Mouse (Mus musculus): ENCODE measurements around the gene Parpbp. TPM values are rescaled to one million over a fixed set of nuclear protein-coding genes. Genes with fewer than 3 reads are reported as not detected.

Gene Parpbp
- total RNA-seq (2021) = under 1 TPM; 0.42 to 0.58 TPM

- peak; percentile 77 for DNase-seq
These were observed at the start of gene Parpbp, which contains the start of gene Nup37 for GRCm38 (mm10) chr10:88146707-88147477. Gene Parpbp, minus strand, starts transcription at chr10:88146941. Gene Nup37, plus strand, starts transcription at chr10:88146992.

GRCm38 (mm10) chr10:88167438-88168077, 20.8 kb upstream of the Parpbp start:
- no peak for DNase-seq

GRCm38 (mm10) chr10:88166158-88166557, 19.4 kb upstream of the Parpbp start:
- no peak for DNase-seq

GRCm38 (mm10) chr10:88162676-88163075, 15.9 kb upstream of the Parpbp start:
- no peak for DNase-seq

DNA sequence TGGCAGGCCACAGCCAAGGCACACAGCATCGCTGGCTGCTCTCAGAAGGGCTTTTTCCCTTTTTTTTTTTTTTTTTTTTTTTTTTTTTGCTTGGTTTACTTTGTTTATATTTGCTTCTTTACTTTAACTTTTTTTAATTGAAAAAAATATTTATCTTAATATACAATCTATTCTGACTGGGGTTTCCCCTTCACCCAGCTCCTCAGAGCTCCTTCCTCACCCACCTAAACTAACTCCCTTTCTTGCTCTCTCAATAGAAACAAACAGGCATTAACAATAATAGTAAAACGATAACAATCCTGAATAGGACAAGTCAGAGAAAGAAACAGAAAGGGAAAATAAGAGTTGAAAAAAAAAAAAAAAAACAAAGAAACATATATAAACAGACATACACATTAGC, 15.4 kb upstream of the Parpbp start:
- DNase-seq = no peak

GRCm38 (mm10) chr10:88151658-88152057, 4.9 kb upstream of the Parpbp start:
- DNase-seq = no peak

DNA sequence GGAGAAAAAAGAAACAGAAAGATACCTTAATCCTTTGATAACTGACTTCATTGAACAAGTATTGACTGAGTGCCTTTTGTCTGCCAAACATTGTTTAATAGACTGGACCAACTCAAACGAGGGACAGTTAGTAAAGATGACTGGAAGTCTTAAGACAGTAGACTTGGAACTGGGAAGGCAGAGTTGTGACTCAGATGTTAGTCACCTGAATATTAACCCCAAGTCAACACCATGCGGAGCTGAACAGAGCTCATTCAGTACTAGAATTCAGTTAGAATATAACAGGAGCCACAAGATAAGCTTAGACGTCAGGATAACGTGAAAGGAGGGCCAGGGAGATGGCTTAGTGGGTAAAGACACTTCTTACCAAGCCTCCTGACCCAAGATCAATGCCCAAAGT, 3.6 kb upstream of the Parpbp start:
- no peak for DNase-seq

GRCm38 (mm10) chr10:88146187-88146586, 554 bp downstream of the Parpbp start:
- DNase-seq = no peak

DNA sequence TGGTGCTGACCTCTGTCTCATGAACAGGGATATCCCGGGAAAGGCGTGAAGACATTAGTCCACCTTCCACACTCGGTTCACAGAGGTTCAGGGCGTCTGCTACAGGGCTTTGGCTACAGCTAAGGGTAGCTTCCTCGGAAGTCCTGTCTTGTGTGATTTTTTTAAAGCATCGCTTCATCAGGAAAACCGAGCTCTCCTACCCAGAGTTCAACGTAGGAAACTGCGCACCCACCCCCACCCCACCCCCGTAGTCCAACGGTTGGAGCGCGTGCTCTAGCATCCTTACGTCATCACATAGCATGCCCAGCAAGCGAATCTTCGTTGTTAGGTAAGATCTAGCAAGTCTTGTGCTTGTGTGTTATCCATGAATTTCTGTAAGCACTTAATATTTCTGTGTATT, 11.1 kb downstream of the Parpbp start:
- DNase-seq = no peak

DNA sequence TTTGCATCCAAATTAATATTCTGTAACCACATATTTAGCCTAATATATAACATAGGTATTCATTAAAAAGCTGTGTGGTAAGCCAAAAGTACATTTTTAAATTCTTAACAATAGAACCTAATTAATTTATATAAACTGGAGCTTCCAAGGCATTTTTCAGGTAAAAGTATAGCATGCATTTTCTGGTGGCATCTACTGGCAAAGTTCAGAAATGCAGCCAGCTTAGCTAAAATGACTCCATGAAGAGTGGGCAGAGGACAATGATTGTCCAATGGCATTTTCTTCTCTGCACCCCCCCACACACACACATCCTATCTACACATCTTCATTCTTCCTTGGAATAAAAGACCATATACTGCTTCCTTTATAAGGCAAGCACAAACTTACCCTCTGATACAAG, 27.0 kb downstream of the Parpbp start:
- DNase-seq = no peak

DNA sequence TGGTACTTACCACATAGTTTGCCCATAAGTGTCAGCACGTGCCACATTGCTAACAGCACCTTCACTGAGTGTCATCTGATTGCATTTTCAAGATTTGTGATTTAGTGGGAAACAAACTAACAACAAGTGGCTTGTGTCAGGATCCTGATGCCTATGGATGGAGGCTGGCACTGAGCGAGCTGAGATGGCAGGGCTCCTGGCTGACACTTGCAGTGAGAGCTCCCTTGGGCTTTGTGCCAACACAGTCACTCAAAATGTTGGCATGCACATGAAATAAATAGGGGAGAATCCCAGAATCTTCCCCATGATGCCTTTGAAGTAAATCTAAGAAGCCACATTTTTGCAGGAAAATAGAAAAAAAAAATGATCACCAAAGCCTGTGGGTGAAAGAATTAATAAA, 33.5 kb downstream of the Parpbp start:
- DNase-seq = no peak

DNA sequence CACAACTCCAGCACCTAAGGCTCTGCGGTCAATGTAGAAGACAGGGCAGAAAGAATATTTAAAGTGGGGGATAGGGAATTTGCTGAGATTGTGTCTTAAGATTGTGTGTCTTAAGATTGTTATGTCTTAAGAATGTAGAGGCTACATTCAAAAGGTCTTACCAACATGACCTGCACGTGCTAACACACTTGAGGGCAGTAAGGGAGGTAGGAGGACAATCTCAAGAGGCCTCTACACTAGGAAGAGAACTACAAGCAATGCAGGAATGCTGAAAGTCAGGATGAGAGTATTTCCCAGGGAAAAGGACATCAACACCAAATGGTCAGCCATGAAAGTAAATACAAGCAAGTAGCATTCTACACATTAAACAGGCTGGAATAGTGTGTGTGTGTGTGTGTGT, 40.6 kb downstream of the Parpbp start:
- DNase-seq = no peak

- no peak for DNase-seq
These were observed 56.0 kb downstream of the Parpbp start, which contains the start of gene Pmch for GRCm38 (mm10) chr10:88090772-88091171. Gene Pmch, plus strand, starts transcription at chr10:88091072.

DNA sequence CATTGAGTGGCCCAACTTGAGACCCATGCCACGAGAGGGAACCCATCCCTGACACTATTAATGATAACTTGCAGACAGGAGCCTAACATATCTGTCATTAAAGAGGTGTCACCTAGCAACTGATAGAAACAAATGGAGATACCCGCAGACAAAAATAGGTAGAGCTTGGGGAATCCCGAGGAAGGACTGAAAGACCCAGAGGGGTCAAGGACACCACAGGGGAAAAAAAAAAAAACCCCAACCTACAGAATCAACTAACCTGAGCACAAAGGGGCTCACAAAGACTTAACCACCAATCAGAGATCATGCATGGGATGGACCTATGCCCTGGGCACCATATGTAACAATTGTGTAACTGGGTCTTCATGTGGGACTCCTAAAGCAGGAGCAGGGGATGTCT, 79.4 kb downstream of the Parpbp start:
- no peak for DNase-seq

DNA sequence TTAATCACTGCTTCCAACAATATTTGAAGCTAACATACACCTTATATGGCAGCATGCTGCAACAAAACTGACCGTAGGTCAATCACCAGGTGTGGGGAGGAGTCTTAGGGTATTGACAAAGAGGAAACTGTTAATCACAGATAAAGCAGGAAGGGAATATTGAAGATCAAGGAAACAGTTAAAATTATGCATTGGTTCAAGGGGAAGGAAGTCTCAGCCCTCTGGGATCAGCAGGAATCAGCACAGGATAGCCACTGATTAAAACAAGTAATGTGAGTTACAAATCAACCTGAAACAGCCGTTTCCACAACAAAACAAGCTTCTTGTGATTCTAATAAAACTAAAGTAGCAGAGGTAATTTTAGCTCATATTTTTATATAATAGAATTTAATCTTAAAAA, 81.9 kb downstream of the Parpbp start:
- no peak for DNase-seq

GRCm38 (mm10) chr10:88063436-88063835, 83.3 kb downstream of the Parpbp start:
- DNase-seq = no peak

GRCm38 (mm10) chr10:88056950-88057649, 89.6 kb downstream of the Parpbp start:
- peak; percentile 53 to 54 for DNase-seq

DNA sequence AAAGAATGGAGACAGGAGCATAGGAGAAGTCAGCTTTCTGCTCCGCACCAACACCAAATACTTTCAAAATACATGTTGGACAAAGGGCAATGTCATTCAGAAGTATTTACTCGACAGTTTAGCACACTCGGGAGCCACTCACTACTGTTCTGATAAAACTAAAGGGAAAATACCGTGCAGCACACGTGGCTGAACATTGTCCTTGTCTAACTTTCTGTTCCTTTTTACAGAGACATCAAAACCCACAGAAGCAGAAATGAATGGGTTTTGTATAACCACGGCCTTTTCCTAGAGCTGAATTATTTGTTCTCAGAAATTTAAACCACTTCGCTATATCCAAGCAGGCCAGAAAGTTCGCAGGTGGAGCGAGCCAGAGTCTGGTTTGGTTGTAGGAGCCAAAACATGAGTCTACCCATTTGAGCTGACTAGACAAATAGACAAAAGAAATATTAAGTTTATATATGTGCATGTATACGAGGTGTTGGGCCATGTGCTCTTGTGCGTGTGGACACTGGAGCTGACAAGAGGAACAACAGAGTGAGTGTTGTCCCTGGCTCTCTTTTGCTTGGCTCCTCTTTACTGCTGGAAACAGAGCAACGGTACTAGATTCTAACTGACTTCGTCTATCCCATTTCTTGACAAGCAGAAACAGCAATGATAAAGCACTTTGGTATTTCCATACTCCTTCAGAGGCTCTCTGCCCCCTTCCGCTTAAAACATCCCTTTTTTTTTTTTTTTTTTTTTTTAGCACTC, 92.3 kb downstream of the Parpbp start:
- DNase-seq = no peak

- no peak for DNase-seq
These were observed 100.5 kb downstream of the Parpbp start for GRCm38 (mm10) chr10:88046098-88046771.

DNA sequence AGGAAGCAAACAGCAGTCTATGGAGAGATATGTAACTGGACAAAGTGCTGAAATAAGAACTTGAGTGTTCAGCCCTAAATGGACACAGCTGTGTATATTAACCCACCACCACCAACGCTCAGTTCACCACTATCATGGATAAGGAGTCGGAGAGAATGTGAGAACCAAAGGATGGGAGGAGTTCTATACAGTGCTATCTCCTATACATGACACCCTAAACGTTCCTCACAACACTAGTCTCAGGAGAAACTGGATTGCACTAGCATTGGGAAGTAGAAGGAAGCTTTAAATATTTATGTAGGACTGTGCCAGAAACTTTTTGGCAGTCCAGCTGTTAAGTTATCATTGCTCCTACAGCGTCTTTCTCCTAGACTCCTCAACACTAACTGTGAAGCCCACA, 102.4 kb downstream of the Parpbp start:
- no peak for DNase-seq
